ENCODE assay signal across 10 mouse cellular contexts in genomic region chr16:95448643-95449360, GRCm38 (mm10).
DNase-seq lines count a peak whose midpoint lies in the region; ATAC-seq and TF ChIP-seq lines count a peak whose summit lies in the region.
"Had no signal": no experiment of that assay in that cellular context is flagged by ENCODE, and none has a peak within 500 bp of the region (broad histone marks: within the 10 kb centered on the region; RNA-seq: fewer than 3 reads in every experiment).

No protein-coding gene starts in this region.

- no peak overlapping the region for H3K9ac ChIP-seq in heart, postnatal 0 days (replicated peaks; ENCODE audit: low read depth, low read length)
- no peak overlapping the region for H3K9ac ChIP-seq in lung, embryonic 14.5 days
- no peak overlapping the region for H3K9ac ChIP-seq in forebrain, embryonic 13.5 days

- no peaks in the 10 kb centered on the region for H3K27me3 ChIP-seq in heart, postnatal 0 days (ENCODE audit: control insufficient read depth, insufficient read depth, low read length)
- H3K27me3 ChIP-seq in embryonic facial prominence, embryonic 10.5 days (replicated peaks; ENCODE audit: low read depth, poor library complexity, severe bottlenecking), result no peaks in the 10 kb centered on the region
- no peaks in the 10 kb centered on the region for H3K27me3 ChIP-seq in lung, embryonic 14.5 days (ENCODE audit: insufficient read depth, low read length)
- no peaks in the 10 kb centered on the region for H3K27me3 ChIP-seq in forebrain, embryonic 13.5 days

- no peak for TF ChIP-seq EP300 in heart, postnatal 0 days (IDR thresholded peaks at IDR 0.05; ENCODE audit: low read depth)

- H3K27ac ChIP-seq in heart, postnatal 0 days (ENCODE audit: low read depth), result peak overlapping the region; percentile 78
- peak overlapping the region; percentile 19; the same call in 1 of the 2 replicates for H3K27ac ChIP-seq in embryonic facial prominence, embryonic 10.5 days (replicated peaks)
- H3K27ac ChIP-seq in lung, embryonic 14.5 days (ENCODE audit: low read depth), result no peak overlapping the region
- H3K27ac ChIP-seq in forebrain, embryonic 13.5 days, result no peak overlapping the region

- H3K4me3 ChIP-seq in heart, postnatal 0 days (ENCODE audit: low read depth, low read length), result no peak overlapping the region
- H3K4me3 ChIP-seq in embryonic facial prominence, embryonic 10.5 days, result no peak overlapping the region
- H3K4me3 ChIP-seq in lung, embryonic 14.5 days (ENCODE audit: low read depth, low read length), result no peak overlapping the region
- H3K4me3 ChIP-seq in forebrain, embryonic 13.5 days, result no peak overlapping the region

- DNase-seq in heart, postnatal 0 days (ENCODE audit: low spot score), result no peak
- no peak for DNase-seq in heart, postnatal 4 days
- peak; percentile 63 for DNase-seq in adrenal gland, postnatal 14 days
- DNase-seq in embryonic facial prominence, embryonic 10.5 days (ENCODE audit: low spot score), result no peak
- DNase-seq in lung, embryonic 14.5 days, result peak; percentile 31
- DNase-seq in layer of hippocampus, adult 8-10 months (ENCODE audit: low spot score in 2 of 2), result no peak
- DNase-seq in thymus, postnatal 4 days, result no peak
- DNase-seq: cerebellum, postnatal 14 days; layer of hippocampus, postnatal 36 days had no signal

- no peaks in the 10 kb centered on the region for H3K36me3 ChIP-seq in heart, postnatal 0 days (replicated peaks; ENCODE audit: control insufficient read depth, insufficient read depth, low read length)
- no peaks in the 10 kb centered on the region for H3K36me3 ChIP-seq in embryonic facial prominence, embryonic 10.5 days (replicated peaks)
- H3K36me3 ChIP-seq in lung, embryonic 14.5 days (ENCODE audit: insufficient read depth), result no peaks in the 10 kb centered on the region
- no peaks in the 10 kb centered on the region for H3K36me3 ChIP-seq in forebrain, embryonic 13.5 days (ENCODE audit: poor library complexity, severe bottlenecking)

- peaks cover 14% of the 10 kb centered on the region for H3K4me1 ChIP-seq in heart, postnatal 0 days (ENCODE audit: control insufficient read depth, insufficient read depth)
- H3K4me1 ChIP-seq in embryonic facial prominence, embryonic 10.5 days, result peaks cover 3% of the 10 kb centered on the region; the same call in 1 of the 2 replicates
- no peaks in the 10 kb centered on the region for H3K4me1 ChIP-seq in lung, embryonic 14.5 days (ENCODE audit: insufficient read depth)
- no peaks in the 10 kb centered on the region for H3K4me1 ChIP-seq in forebrain, embryonic 13.5 days

- 59% methylated on average over 9 of the region's 9 CpGs for WGBS in heart, postnatal 0 days
- 83% methylated on average over 9 of the region's 9 CpGs for WGBS in embryonic facial prominence, embryonic 10.5 days
- 64% methylated on average over 9 of the region's 9 CpGs for WGBS in lung, embryonic 14.5 days
- 79% methylated on average over 9 of the region's 9 CpGs for WGBS in forebrain, embryonic 13.5 days

- H3K4me2 ChIP-seq in heart, postnatal 0 days (ENCODE audit: low read depth, low read length), result no peak overlapping the region
- H3K4me2 ChIP-seq in lung, embryonic 14.5 days, result no peak overlapping the region
- H3K4me2 ChIP-seq in forebrain, embryonic 13.5 days, result no peak overlapping the region

- H3K9me3 ChIP-seq in heart, postnatal 0 days (replicated peaks; ENCODE audit: control insufficient read depth, low read length), result no peaks in the 10 kb centered on the region
- H3K9me3 ChIP-seq in embryonic facial prominence, embryonic 10.5 days, result no peaks in the 10 kb centered on the region
- H3K9me3 ChIP-seq in lung, embryonic 14.5 days (ENCODE audit: low read depth, low read length), result no peaks in the 10 kb centered on the region
- no peaks in the 10 kb centered on the region for H3K9me3 ChIP-seq in forebrain, embryonic 13.5 days (replicated peaks)

- ATAC-seq in heart, postnatal 0 days (ENCODE audit: insufficient read depth, low read depth), result 0 out of 2 replicates have a peak, but pooled peaks have one; percentile 27
- ATAC-seq in lung, embryonic 14.5 days (ENCODE audit: insufficient read depth), result peak; percentile 14; the same call in 1 of the 2 replicates
- ATAC-seq in forebrain, embryonic 13.5 days, result no peak

- TF ChIP-seq CTCF in heart, postnatal 0 days (IDR thresholded peaks at IDR 0.05; ENCODE audit: low read depth), result no peak
- TF ChIP-seq CTCF in lung, embryonic 14.5 days (IDR thresholded peaks at IDR 0.05; ENCODE audit: low read depth), result no peak

Comparison
In these comparisons a context has a peak if more than half of its experiments do, and no peak if none do; other contexts are left out.
1. DNase-seq: peak in adrenal gland, postnatal 14 days (single experiment) and lung, embryonic 14.5 days (single experiment); none in heart, postnatal 0 days (single experiment), heart, postnatal 4 days (single experiment), embryonic facial prominence, embryonic 10.5 days (single experiment), layer of hippocampus, adult 8-10 months (0 of 2) and thymus, postnatal 4 days (single experiment).
2. H3K27ac ChIP-seq: peak in heart, postnatal 0 days (single experiment) and embryonic facial prominence, embryonic 10.5 days (single experiment); none in lung, embryonic 14.5 days (single experiment) and forebrain, embryonic 13.5 days (single experiment).